Mouse (Mus musculus) fat pad, adult 2 months (tissue): ENCODE measurements at regions not wholly inside any gene's neighbourhood (a gene's known extent, or its start where the extent isn't known, plus 50 kb on each side); places are given as distances from the start of the nearest gene placed in this dataset.

Experiments
- DNase-seq: peaks from one replicate; pipeline ENCODE4 v3.0.0-alpha.2; 2011; ENCODE audit warnings: low read depth, low spot score; ENCODE audit errors: extremely low read depth

DNA sequence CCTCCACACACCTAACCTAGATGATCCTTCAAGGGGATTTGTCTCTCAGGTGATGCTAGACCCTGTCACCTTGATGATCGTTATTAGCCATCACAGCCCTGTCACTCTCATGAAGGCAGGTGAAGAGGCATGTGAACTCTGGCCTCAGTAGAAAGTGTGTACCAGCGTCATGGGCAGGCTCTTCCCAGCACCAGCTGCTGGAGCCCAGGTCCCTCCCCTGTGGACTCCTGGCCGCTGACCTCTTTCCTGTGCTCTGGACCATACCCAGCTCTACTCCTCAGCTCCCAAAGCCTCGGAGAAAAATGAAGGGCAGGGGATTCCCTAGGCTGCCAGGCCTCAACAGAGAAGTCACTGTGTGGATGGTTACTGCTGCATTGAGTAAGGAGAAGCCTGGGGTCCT, 253.3 kb upstream of the Sulf2 start:
- no peak for DNase-seq

DNA sequence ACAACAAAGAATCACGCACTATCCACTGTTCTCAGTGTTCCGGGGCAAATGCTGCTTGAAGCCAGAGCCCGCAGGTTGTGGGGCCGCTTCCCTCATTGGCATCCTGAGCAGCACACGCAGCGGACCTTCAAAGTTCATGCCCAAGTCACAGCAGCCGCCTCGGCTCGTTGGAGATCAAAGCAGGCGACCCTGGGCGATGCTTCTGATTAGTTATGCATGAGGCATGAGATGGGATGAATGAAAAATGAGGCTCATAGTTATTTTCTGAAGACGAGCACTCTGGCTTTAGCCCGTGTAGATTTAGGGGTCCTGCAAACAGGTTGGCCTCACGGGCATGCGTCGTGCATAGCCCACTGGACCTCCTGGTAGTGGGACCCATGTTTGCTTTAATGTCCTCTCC, 252.5 kb upstream of the Sulf2 start:
- DNase-seq = no peak

DNA sequence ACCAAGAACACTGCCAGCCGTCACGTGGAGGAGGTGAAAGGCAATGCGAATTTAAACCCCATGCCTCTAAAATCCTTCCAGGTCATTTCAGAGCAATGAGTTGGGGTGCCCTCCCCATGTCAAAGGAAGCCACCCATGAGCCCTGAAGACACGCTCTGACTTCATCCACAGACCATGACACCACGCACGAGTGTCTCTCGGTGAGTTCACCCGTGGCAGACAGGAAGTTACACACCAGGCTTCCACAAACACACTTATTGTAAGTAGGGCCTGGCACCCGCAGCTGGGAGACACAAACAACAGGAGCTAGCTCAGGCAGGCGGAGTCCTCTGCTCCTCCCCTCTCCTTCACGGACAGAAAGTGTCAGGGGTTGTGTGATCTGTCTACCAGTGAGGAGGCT, 251.4 kb upstream of the Sulf2 start:
- no peak for DNase-seq

DNA sequence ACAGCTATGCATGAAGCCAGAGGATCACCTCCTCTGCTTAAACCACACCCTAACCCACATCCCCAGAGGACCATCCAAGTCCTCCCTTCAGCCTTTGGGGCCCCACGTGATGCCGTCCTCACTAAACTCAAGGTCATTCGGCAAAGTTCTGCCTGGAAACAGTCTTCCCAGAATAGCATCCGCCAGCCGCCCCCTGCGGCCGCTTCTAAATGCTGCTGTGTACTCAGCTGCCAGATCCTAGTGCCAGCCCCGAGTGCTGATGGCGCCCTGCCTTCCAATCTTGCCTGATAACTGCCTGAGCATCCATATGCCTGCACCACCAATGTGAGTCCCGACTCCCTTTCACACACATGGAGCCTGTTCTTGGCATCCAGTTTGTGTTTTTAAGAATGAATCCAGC, 247.9 kb upstream of the Sulf2 start:
- DNase-seq = no peak

DNA sequence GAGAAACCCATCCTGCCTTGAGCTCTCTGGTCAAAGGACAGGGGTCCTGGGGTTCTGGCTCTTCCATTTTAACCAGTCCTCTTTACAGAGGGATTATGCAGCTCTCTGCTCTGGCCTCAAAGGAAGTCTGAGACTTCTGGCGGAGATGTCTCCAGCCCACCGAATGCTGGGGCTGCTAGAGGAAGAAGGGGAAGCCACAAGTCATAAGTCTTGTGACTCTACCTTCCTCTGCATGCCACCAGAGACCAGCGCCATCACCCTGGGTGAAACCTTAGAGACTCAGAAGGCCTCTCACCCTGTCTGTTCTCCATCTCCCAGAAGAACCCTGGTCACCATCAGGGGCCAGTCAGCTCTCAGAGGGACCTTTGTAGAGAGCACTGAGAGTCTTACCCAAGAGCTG, 246.4 kb upstream of the Sulf2 start:
- no peak for DNase-seq

DNA sequence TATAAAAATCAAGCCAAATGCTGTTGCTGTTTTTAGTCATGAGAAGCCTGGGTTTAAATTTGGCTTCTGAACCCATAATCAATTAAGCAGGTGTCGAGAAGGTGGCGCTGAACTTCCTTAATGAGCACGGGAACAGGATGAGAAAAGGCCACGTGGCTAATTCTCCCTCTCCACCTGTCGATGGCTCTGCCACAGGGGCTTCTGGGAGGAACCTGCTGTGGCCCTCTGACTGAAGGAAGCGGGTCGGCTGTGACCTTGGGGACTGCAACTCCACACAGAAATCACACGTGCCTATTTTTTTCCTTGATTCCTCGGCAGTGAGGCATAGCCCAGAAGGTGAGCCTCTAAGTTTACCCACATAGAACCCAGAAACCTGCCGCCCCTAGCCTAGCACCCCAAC, 244.8 kb upstream of the Sulf2 start:
- no peak for DNase-seq

DNA sequence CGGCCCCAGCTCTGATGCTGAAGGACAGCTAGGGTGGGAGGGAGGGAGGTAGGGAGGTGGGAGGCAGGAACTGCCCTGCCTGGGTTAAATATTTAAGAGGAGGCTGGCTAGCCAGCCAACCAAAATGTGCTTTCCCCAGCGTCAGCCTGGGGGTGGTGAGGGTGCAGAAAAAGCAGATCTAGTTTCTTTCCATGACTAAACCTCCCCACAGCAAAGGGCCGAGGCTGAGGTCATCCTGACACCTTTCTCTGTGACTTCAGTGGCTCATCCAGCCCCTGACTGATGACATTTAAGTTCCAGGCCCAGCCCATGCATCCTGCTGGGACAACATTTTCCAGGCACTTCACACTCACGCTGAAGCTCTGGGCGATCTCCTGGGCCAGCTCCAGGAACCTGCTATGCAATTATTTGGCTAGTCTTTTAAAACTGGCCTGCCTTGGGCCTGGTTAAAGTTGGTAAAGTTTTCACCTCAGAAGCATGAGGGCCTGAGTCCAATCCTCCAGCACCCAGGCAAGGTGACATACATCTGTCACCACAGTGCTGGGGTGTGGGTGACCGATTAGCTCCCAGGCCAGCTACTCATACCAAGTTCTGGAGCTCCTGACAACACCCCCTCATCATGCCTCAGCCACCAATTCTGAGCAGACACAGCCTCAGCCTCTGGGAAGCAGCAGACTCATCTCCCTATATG, 243.8 kb upstream of the Sulf2 start:
- DNase-seq = no peak

DNA sequence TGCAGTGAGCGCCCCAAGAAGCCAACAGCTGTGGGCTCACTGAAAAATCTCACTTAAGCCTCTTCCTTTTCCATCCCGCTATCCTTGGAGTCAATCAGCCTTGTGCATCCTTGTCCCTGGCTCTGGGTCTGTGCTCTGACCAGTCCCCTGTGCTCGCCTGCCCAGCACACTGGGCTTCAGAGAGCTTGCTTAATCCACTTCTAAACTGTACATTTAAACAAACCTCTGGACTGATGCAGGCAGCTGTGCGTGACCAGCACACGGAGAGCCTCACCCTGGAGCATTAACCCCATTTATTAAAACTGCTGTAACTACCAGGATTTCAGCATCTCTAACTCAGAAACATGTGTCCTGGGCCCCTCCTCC, 243.3 kb upstream of the Sulf2 start:
- DNase-seq = no peak

DNA sequence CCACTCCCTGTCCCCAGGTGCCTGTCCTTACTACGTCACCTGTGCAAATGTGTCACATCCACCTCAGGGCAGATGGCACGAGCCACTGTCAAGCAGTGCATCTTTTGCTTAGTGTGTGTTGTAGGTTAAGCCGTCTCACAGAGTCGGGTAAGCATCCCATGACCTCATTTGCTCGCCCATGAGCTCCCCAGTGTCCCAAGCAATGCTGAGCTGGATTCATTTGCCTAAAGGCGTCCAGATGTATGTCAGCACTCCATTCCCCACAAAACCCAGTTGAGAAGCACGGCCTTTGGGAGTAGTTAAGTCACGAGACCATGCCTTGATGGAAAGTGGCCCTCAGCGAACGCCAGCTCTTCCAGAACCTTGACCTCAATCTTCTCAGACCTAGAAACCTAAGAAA, 242.7 kb upstream of the Sulf2 start:
- no peak for DNase-seq

DNA sequence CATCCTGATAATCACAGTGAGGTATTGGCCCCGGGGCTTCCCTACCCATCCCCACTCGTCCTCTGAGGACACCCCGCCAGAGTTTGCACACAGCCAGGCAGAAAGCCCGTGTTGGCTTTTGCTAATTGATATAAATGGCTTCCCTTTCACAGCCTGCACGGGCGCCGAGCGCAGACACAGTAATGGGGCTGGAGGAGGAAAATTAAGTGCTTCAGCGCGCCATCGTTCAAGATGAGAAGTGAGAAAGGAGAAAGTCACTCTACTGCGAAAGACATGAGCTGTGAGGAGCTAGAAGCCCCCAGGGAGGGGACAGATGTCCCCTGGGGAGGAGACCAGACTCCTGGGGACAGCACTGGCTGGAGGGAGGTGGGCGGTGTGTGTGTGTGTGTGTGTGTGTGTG, 239.2 kb upstream of the Sulf2 start:
- no peak for DNase-seq

DNA sequence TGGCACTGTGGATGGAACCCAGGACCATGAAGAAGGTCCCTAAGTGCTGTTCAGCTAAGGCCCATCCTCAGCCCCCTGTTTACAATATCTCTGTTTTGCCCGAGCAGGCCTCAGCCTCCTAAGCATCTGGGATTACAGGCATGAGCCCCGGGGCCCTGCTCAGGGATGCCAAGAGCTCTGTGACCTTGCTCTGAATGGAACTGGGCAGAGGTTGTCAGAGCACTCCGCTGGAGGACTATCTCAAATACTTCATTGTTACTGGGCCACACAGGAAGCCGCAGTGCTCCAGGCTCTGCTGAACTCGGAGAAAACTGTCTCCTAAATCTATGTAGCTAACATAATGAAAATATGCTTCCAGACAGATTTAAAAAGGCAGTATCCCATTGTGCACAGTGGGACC, 235.7 kb upstream of the Sulf2 start:
- DNase-seq = no peak

DNA sequence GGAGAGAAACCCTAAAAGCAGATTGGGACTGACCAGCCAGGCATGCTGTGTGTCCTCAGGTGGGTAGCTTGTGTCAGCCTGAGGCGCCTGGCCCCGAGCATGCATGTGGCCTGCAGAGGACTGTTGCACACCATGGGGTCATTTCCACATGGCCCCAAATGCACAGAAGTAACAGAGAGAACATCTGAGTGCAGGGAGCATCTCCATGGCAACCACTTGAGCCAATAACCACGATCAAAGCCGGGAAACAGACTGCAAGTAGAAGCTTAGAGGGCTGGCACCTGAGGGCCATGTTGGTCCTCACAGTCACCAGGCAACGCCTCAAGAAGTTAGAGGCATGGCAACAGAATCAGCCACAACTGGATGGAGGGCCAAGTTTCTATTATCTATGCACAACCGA, 232.6 kb upstream of the Sulf2 start:
- no peak for DNase-seq

DNA sequence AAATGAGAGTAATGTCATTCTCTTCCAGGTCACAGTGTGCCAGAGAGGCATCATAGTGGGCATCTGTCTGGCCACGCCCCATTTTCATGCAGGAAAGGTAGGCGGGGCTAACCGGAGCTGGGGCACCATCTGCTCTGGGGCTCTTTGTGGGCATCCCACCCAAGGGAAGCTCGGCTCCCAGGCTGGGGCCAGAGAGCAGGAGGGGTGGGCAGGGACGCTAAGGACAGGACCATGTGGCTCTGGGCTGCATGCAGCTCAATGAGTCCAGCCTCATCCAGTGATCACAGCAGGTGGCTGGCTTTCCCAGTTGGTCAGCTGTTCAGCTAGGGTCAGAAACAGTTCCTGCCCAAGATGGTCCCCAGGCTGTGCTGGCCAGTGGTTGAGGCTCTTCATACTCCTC, 231.4 kb upstream of the Sulf2 start:
- DNase-seq = no peak

DNA sequence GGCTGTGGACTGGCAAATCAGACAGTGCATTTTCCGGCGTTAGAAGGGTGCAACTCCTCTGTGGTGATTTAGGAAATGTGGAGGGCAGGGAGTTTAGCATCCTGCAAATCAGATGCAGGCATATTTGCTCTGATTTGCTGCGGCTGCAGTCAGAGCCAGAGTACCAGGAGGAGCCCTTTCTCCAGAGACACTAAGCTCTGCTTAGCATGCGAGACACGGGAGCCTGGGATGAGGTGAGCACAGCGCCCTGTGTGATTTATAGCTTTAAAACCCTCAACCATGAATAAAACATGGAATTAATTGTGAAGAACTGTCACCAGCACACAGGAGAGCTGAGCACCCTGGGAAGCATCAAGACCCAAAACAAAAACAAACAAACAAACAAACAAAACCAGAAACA, 229.1 kb upstream of the Sulf2 start:
- DNase-seq = no peak

DNA sequence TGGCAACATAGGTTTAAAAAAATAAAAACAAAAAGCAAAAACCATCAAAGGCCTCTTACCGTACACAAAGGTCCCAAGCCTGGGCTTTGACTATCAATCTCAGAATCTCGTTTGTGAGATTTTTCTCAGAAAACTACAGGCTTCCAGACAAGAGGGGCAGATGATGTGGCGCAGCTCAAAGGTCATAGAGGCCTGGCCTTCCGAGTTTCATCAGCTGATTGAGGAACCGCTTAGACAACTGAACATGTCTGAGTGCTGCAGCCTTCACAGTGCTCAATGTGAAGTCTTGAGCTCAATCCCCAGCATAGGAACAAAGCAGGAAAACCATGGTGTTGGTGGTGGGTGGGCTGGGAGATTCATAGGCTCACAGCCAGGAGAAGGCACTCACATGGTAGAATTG, 227.9 kb upstream of the Sulf2 start:
- DNase-seq = no peak

DNA sequence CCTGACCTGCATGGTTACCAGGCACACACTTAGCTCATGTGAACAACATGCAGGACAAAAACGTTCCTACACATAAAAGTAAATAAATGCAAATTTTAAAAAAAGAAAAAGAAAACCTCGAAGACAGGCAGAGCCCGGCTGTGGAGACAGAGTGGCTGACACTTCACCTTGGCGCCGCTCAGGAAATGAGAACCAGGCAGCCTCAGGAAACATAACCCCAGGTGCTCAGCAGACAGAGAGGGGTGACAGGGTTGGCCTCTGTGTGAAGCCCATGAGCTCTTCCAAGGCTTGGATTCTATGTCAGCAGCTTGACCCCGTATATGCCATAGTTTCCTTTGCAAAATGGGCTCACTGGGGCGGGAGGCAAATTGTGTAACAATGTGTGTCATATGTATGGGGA, 226.7 kb upstream of the Sulf2 start:
- no peak for DNase-seq

DNA sequence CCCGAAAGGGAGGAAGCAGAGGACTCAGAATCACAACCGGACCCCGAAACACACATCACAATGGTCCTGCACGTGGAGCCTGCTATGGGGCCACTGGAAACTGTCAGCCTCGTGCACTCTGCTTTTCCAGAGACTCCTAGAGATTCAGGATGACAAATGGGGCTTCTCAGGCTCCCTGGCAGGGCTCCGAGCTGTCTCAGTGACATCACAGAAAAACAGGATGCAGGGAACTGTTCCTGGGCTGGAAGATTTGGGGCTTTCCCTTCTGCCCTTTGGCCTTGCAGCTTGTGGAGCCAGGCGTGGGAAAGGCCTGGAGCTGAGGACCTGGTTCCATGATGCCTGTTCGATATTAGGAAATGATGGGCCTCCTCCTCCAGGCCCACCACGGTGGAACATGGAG, 225.4 kb upstream of the Sulf2 start:
- DNase-seq = no peak

DNA sequence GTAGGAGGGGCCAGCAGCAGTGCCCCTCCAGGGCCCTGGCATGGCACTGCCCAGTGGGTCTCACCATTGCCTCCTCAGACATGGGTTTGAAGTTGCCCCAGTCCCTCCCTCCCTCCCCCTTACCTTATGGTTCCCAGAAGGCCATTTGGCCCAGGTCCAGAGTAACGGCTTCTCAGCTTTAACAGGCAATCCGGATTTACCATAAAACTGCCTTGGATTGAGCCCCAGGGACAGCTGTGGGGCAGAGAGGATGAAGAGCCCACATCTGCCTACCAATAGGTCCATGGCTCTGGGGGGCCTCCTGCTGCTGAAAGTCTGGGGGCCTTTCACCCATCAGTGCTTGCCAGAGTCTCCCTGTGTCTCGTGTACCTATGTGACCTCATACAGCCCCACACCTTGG, 222.9 kb upstream of the Sulf2 start:
- DNase-seq = no peak

DNA sequence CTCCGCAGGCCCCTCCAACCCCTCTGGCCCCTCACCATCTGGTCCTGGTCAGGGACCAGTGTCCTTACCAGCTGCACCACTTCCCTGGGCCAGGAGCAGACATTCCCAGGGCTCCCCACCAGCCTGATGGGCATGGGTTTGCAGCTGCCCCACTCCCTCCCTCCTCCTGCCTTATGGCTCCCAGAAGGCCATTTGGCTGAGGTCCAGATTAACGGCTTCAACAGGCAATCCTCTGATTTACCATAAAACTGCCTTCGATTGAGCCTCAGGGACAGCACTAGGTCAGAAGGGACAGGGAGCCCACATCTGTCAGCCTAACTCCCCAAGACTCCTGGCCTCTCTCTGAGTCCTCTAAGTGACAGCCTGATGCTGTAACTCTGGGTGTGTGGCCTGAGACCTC, 221.9 kb upstream of the Sulf2 start:
- DNase-seq = no peak

DNA sequence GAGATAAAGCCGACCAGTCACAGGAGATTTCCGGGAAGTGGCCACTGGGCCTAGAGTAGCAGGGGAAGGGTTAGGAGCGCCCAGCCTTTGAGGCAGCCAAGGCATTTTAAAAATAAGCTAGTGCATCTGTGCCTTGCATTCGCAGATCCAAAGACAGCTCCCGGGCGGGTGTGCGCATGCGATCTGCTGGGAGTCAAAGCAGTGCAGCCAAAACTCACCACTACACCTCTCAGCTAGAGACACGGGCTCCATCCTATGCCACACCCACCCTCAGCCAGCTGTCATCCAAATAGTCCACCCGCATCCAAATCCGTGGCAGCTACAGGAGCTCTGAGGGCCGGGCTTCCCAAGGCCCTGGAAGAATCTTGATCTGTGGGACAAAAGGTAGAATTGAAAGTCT, 220.2 kb upstream of the Sulf2 start:
- no peak for DNase-seq

DNA sequence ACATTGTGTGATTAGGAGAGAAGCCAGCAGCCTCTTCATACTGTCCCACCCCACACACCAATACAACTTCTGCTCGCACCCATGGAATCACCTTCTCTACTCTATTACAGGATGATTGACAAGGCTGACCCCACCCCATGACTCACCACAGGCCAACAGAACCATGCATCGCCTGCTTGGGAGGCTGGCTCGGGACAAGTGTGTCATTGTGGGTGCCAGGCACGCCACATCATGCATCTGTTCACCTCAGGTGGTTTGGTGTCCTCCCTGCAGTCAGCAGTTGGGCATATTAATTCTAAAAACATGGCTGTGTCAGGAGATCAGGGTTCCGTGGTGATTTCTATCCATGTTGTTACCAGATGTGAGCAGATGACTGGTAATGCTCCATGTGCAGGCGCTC, 215.3 kb upstream of the Sulf2 start:
- no peak for DNase-seq

DNA sequence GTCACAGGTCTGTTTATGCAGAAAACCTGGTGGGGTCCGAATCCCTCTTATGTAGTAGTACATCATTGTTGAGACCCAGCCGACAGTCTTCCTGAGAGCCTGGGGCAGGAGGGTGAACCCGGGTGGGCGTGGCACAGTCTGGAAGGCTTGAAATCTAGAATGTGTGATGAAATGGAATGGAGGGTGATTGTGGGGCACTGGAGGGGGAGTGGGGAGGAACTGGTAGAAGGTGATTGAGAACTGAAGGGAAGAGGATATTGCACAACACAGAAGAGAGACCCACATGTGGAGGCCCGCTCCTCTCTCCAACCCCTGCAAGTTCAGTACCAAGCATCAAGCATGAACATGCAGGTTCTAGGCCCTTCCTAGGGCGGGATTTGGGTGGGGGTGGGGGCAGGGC, 206.2 kb upstream of the Sulf2 start:
- no peak for DNase-seq

DNA sequence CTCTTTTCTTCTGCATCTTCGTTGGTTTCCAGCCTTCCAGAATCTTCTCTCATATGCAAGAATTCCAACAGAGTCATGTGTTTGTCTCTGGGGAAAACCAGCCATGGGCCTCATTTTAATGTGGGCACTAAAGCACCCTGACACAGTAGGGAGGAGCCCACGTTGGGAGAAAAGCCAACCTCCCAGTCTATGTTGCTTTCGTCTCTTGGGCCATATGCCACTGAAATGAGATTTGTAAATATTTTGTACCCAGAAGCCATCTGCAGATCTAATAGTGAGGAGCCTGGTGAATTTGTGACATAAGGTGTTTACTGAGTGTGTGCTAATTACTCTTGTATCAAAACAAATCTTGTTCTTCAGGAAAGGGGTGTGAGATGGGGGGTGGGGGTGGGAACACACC, 205.3 kb upstream of the Sulf2 start:
- DNase-seq = no peak

DNA sequence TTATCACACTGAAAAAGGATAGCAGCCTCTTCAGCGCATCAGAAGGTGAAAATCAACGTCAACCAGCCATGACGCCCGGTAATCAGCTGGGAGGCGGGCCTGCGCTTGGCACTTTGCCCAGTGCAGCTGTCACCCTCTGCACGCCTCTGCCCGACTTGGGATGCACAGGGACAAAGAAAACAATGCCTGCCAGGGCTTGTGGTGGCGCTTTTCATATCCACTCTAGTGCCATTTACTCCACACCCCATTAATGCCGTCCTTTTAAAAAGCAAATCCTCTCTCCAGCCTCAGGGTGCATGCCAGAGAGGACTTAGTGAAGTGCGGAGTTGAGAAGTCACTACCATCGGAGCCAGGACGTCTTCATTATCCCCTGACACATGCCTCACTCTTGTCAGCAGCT, 204.5 kb upstream of the Sulf2 start:
- DNase-seq = no peak
